Comparison of ENCODE assay signal across 23 mouse cellular contexts in genomic region chr9:30026939-30027338, GRCm38 (mm10).
A peak's percentile ranks its signal among the peaks of the same experiment; 100 is the strongest.
DNase-seq lines count a peak whose midpoint lies in the region; ATAC-seq and TF ChIP-seq lines count a peak whose summit lies in the region.
"Had no signal": no experiment of that assay in that cellular context is flagged by ENCODE, and none has a peak within 500 bp of the region (broad histone marks: within the 10 kb centered on the region; RNA-seq: fewer than 3 reads in every experiment).

No protein-coding gene starts in this region.

- H3K4me3 ChIP-seq in heart, embryonic 12.5 days = no peak overlapping the region
- H3K4me3 ChIP-seq in left cerebral cortex, adult 2 months = no peak overlapping the region
- no peak overlapping the region for H3K4me3 ChIP-seq in hindbrain, embryonic 11.5 days (ENCODE audit: low read depth, low read length)
- H3K4me3 ChIP-seq: embryonic facial prominence, embryonic 10.5 days; forebrain, embryonic 12.5 days; gastrocnemius, adult 2 months; hindbrain, embryonic 15.5 days; intestine, embryonic 15.5 days; midbrain, embryonic 13.5 days; neural tube, embryonic 12.5 days had no signal

- no peaks in the 10 kb centered on the region; the same call in 1 of the 2 replicates for H3K27me3 ChIP-seq in heart, embryonic 12.5 days (replicated peaks)
- H3K27me3 ChIP-seq in hindbrain, embryonic 11.5 days (ENCODE audit: control insufficient read depth, insufficient read depth, low read length) = no peaks in the 10 kb centered on the region
- H3K27me3 ChIP-seq: forebrain, embryonic 12.5 days; hindbrain, embryonic 15.5 days; intestine, embryonic 15.5 days; midbrain, embryonic 13.5 days; neural tube, embryonic 12.5 days had no signal

- no peak for TF ChIP-seq CTCF in left cerebral cortex, adult 2 months (IDR thresholded peaks at IDR 0.05)

- H3K9ac ChIP-seq in heart, embryonic 12.5 days = no peak overlapping the region
- no peak overlapping the region for H3K9ac ChIP-seq in hindbrain, embryonic 11.5 days (ENCODE audit: low read depth, low read length)
- H3K9ac ChIP-seq: forebrain, embryonic 12.5 days; hindbrain, embryonic 15.5 days; intestine, embryonic 15.5 days; midbrain, embryonic 13.5 days; neural tube, embryonic 12.5 days had no signal

- peaks cover 18% of the 10 kb centered on the region for H3K4me1 ChIP-seq in heart, embryonic 12.5 days (replicated peaks)
- no peaks in the 10 kb centered on the region for H3K4me1 ChIP-seq in hindbrain, embryonic 11.5 days (replicated peaks; ENCODE audit: control insufficient read depth, insufficient read depth, low read length)
- H3K4me1 ChIP-seq: hindbrain, embryonic 15.5 days; intestine, embryonic 15.5 days; midbrain, embryonic 13.5 days; neural tube, embryonic 12.5 days had no signal

- ATAC-seq in heart, embryonic 12.5 days (ENCODE audit: insufficient number of reproducible peaks, low FRiP score) = peak; percentile 57
- ATAC-seq in hindbrain, embryonic 11.5 days (ENCODE audit: low FRiP score) = no peak
- ATAC-seq: intestine, embryonic 15.5 days; midbrain, embryonic 13.5 days had no signal

- WGBS in heart, embryonic 12.5 days = 10% methylated on average over 5 of the region's 5 CpGs
- WGBS in hindbrain, embryonic 11.5 days = 81% methylated on average over 5 of the region's 5 CpGs

- peak overlapping the region; percentile 31 for H3K4me2 ChIP-seq in heart, embryonic 12.5 days
- H3K4me2 ChIP-seq in hindbrain, embryonic 11.5 days (replicated peaks; ENCODE audit: low read depth, low read length) = no peak overlapping the region
- H3K4me2 ChIP-seq: forebrain, embryonic 12.5 days; hindbrain, embryonic 15.5 days; intestine, embryonic 15.5 days; midbrain, embryonic 13.5 days; neural tube, embryonic 12.5 days had no signal

- H3K36me3 ChIP-seq in heart, embryonic 12.5 days = no peaks in the 10 kb centered on the region
- H3K36me3 ChIP-seq in hindbrain, embryonic 11.5 days (ENCODE audit: control insufficient read depth, insufficient read depth, low read length) = no peaks in the 10 kb centered on the region
- H3K36me3 ChIP-seq: embryonic facial prominence, embryonic 10.5 days; forebrain, embryonic 12.5 days; hindbrain, embryonic 15.5 days; intestine, embryonic 15.5 days; midbrain, embryonic 13.5 days; neural tube, embryonic 12.5 days had no signal

- intact Hi-C loops in heart, postnatal 25 days (cut with DNase I) = no loop called here
- intact Hi-C loops in left cerebral cortex, postnatal 10 days (cut with DNase I) = no loop called here
- intact Hi-C loops in left cerebral cortex, adult 2 months (cut with DNase I) = loop anchor here (1.0 to 2.0 kb wide), 2 partner anchors 114 to 185 kb away; no protein-coding TSS in a partner anchor

- H3K27ac ChIP-seq in heart, embryonic 12.5 days (ENCODE audit: poor library complexity, severe bottlenecking) = peak overlapping the region; percentile 77
- no peak overlapping the region for H3K27ac ChIP-seq in left cerebral cortex, adult 2 months
- H3K27ac ChIP-seq in hindbrain, embryonic 11.5 days (ENCODE audit: low read depth, low read length) = no peak overlapping the region
- H3K27ac ChIP-seq: embryonic facial prominence, embryonic 10.5 days; forebrain, embryonic 12.5 days; gastrocnemius, adult 2 months; hindbrain, embryonic 15.5 days; intestine, embryonic 15.5 days; midbrain, embryonic 13.5 days; neural tube, embryonic 12.5 days; stomach, postnatal 0 days had no signal

- DNase-seq in heart, postnatal 25 days (ENCODE audit: low spot score) = no peak
- DNase-seq in left cerebral cortex, adult 18-20 months (ENCODE audit: low spot score in 2 of 2) = peak; percentile 35 to 52
- no peak for DNase-seq in left cerebral cortex, postnatal 10 days (ENCODE audit: extremely low spot score in 1 of 2, low spot score in 2 of 2)
- peak; percentile 26 to 37 for DNase-seq in left cerebral cortex, adult 2 months (ENCODE audit: extremely low spot score in 1 of 2, low spot score in 2 of 2)
- peak; percentile 35 for DNase-seq in right cerebral cortex, postnatal 25 days
- no peak for DNase-seq in adrenal gland, postnatal 14 days
- no peak for DNase-seq in hindbrain, embryonic 11.5 days (ENCODE audit: low spot score)
- DNase-seq: B cell, adult 2 months; cerebellum, adult 2 months; gastrocnemius, adult 2 months; kidney, adult 9 months; kidney, postnatal 25 days; liver; lung, postnatal 14 days; thymus, postnatal 14 days had no signal

- H3K9me3 ChIP-seq in heart, embryonic 12.5 days (replicated peaks) = no peaks in the 10 kb centered on the region
- no peaks in the 10 kb centered on the region for H3K9me3 ChIP-seq in hindbrain, embryonic 11.5 days (ENCODE audit: control insufficient read depth, low read length)
- H3K9me3 ChIP-seq: embryonic facial prominence, embryonic 10.5 days; forebrain, embryonic 12.5 days; hindbrain, embryonic 15.5 days; intestine, embryonic 15.5 days; midbrain, embryonic 13.5 days; neural tube, embryonic 12.5 days had no signal

Comparison
In these comparisons a context has a peak if more than half of its experiments do, and no peak if none do; other contexts are left out.
1. DNase-seq: peak in left cerebral cortex, adult 18-20 months (2 of 2), left cerebral cortex, adult 2 months (2 of 2) and right cerebral cortex, postnatal 25 days (single experiment); none in heart, postnatal 25 days (single experiment), left cerebral cortex, postnatal 10 days (0 of 2), adrenal gland, postnatal 14 days (single experiment) and hindbrain, embryonic 11.5 days (single experiment).